ENCODE assay signal across 8 mouse cellular contexts in the genomic region with DNA sequence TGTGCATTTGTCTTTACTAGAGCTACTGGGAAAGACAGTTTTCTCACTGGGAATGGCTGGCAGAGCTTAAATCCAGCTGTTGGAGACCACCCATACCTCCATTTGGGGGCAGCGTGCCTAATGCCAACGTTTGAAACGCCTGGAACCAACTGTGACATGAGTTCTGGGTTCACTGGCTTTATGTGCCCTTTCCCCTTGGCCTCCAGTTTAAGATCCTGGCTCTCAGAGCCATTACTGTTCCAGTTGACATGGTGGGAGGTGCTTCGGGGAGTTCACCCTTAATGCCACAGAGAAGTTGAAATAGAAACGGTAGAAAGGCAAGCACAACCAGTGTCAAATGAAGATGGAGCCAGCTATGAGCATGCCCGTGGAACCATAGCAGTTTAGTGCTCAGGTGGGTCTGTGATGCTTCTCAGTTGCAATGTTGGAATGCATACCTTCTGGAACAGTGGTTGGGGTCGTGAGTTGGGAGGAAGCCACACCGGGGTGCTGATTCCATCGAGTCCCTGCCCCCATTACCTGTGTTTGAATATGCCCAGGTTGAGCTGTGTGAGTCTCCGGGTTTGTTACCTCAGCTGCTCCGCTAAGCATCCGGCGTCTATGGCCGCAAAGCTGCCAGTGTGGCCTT. TPM values are rescaled to one million over a fixed set of nuclear protein-coding genes. Genes with fewer than 3 reads are reported as not detected.
A peak's percentile ranks its signal among the peaks of the same experiment; 100 is the strongest.
DNase-seq lines count a peak whose midpoint lies in the region; ATAC-seq and TF ChIP-seq lines count a peak whose summit lies in the region.

No protein-coding gene starts in this region.

- 21% methylated on average over 14 of the region's 14 CpGs for WGBS in cerebellum, adult 2 months
- WGBS in limb, embryonic 12.5 days, result 14% methylated on average over 14 of the region's 14 CpGs
- 12% methylated on average over 14 of the region's 14 CpGs for WGBS in stomach, embryonic 16.5 days

- ATAC-seq in cerebellum, adult (ENCODE audit: insufficient number of reproducible peaks, low FRiP score, low TSS enrichment), result no peak
- no peak for ATAC-seq in limb, embryonic 12.5 days (ENCODE audit: insufficient number of reproducible peaks, insufficient read depth, low FRiP score, low TSS enrichment, low read depth)
- ATAC-seq in stomach, embryonic 16.5 days (ENCODE audit: insufficient read depth, low FRiP score), result no peak

- H3K27ac ChIP-seq in cerebellum, adult 2 months (ENCODE audit: insufficient read depth, low read length), result no peak overlapping the region
- H3K27ac ChIP-seq in limb, embryonic 12.5 days, result peak overlapping the region; percentile 89
- no peak overlapping the region; the same call in 1 of the 2 replicates for H3K27ac ChIP-seq in stomach, embryonic 16.5 days (ENCODE audit: low read length)

- peak overlapping the region; percentile 93 for H3K4me2 ChIP-seq in limb, embryonic 12.5 days
- peak overlapping the region; percentile 96 for H3K4me2 ChIP-seq in stomach, embryonic 16.5 days (ENCODE audit: low read depth, low read length)

- no peaks in the 10 kb centered on the region for H3K4me1 ChIP-seq in cerebellum, adult 2 months (ENCODE audit: control insufficient read depth, insufficient read depth, low read length)
- peaks cover 24% of the 10 kb centered on the region for H3K4me1 ChIP-seq in limb, embryonic 12.5 days (replicated peaks)
- H3K4me1 ChIP-seq in stomach, embryonic 16.5 days (ENCODE audit: control insufficient read depth, insufficient read depth, low read length), result peaks cover 14% of the 10 kb centered on the region

- peaks cover 43% of the 10 kb centered on the region for H3K36me3 ChIP-seq in limb, embryonic 12.5 days
- 0 out of 2 replicates have a peak, but pooled peaks cover 6% of the 10 kb centered on the region for H3K36me3 ChIP-seq in stomach, embryonic 16.5 days (ENCODE audit: control insufficient read depth, insufficient read depth, low read length)

- TF ChIP-seq CTCF in cerebellum, adult 2 months (IDR thresholded peaks at IDR 0.05; ENCODE audit: borderline replicate concordance, insufficient read depth, low read depth, low read length), result no peak

- DNase-seq in cerebellum, adult 2 months, result no peak
- DNase-seq in spleen, postnatal 36 days (ENCODE audit: low spot score in 2 of 2), result peak; percentile 55
- no peak for DNase-seq in spleen, postnatal 14 days (ENCODE audit: low spot score in 2 of 2)
- DNase-seq in cerebellum, postnatal 36 days, result no peak
- DNase-seq in layer of hippocampus, postnatal 36 days, result no peak

- H3K9me3 ChIP-seq in limb, embryonic 12.5 days, result no peaks in the 10 kb centered on the region
- H3K9me3 ChIP-seq in stomach, embryonic 16.5 days (replicated peaks; ENCODE audit: control insufficient read depth, low read length), result no peaks in the 10 kb centered on the region

- peak overlapping the region; percentile 41 for H3K4me3 ChIP-seq in cerebellum, adult 2 months (replicated peaks; ENCODE audit: insufficient read depth, low read depth, low read length)
- peak overlapping the region; percentile 76 for H3K4me3 ChIP-seq in limb, embryonic 12.5 days (replicated peaks)
- H3K4me3 ChIP-seq in stomach, embryonic 16.5 days (replicated peaks; ENCODE audit: low read length), result peak overlapping the region; percentile 66

- no peak for TF ChIP-seq POLR2A in cerebellum, adult 2 months (IDR thresholded peaks at IDR 0.05; ENCODE audit: borderline replicate concordance, insufficient read depth, low read length)

- H3K27me3 ChIP-seq in cerebellum, adult 2 months (ENCODE audit: control insufficient read depth, insufficient read depth, low read length), result no peaks in the 10 kb centered on the region
- no peaks in the 10 kb centered on the region for H3K27me3 ChIP-seq in limb, embryonic 12.5 days
- H3K27me3 ChIP-seq in stomach, embryonic 16.5 days (ENCODE audit: control insufficient read depth, insufficient read depth, low read length), result no peaks in the 10 kb centered on the region

- peak overlapping the region; percentile 80 for H3K9ac ChIP-seq in limb, embryonic 12.5 days (replicated peaks)
- peak overlapping the region; percentile 83 for H3K9ac ChIP-seq in stomach, embryonic 16.5 days (ENCODE audit: low read length)

RNA-seq across cellular contexts. Expression of a gene that starts 0.6 kb away (rescaled TPM):
- 10.7 and 13.0 TPM in 2 replicates for polyA plus RNA-seq in cerebellum, adult 2 months (2012; rRNA removed)
- polyA plus RNA-seq in limb, embryonic 12.5 days (2016; fragmentation: Nextera tagmentation; extraction: Ambion mirVana), result 0.67 and 1.1 TPM in 2 replicates
- 0.22 and 0.26 TPM in 2 replicates for polyA plus RNA-seq in stomach, embryonic 16.5 days (2015; fragmentation: Nextera tagmentation; extraction: Ambion mirVana)
- total RNA-seq in layer of hippocampus, postnatal 36 days (2021), result 10 to 100 TPM; 86.1 to 86.6 TPM

RNA-seq across cellular contexts. Expression of a gene that starts 18.6 kb away (rescaled TPM):
- 52.7 and 53.9 TPM in 2 replicates for polyA plus RNA-seq in cerebellum, adult 2 months (2012; rRNA removed)
- polyA plus RNA-seq in limb, embryonic 12.5 days (2016; fragmentation: Nextera tagmentation; extraction: Ambion mirVana), result 66.6 and 69.1 TPM in 2 replicates
- polyA plus RNA-seq in stomach, embryonic 16.5 days (2015; fragmentation: Nextera tagmentation; extraction: Ambion mirVana), result 14.6 TPM in 2 replicates
- total RNA-seq in layer of hippocampus, postnatal 36 days (2021), result 10 to 100 TPM; 67.7 to 71.1 TPM

RNA-seq across cellular contexts. Expression of a gene that starts 24.4 kb away (rescaled TPM):
- 97.4 and 108 TPM in 2 replicates for polyA plus RNA-seq in cerebellum, adult 2 months (2012; rRNA removed)
- 361 and 375 TPM in 2 replicates for polyA plus RNA-seq in limb, embryonic 12.5 days (2016; fragmentation: Nextera tagmentation; extraction: Ambion mirVana)
- 111 and 113 TPM in 2 replicates for polyA plus RNA-seq in stomach, embryonic 16.5 days (2015; fragmentation: Nextera tagmentation; extraction: Ambion mirVana)
- total RNA-seq in layer of hippocampus, postnatal 36 days (2021), result 100 to 1,000 TPM; 388 to 393 TPM

RNA-seq across cellular contexts. Expression of a gene that starts 36.9 kb away (rescaled TPM):
- polyA plus RNA-seq in cerebellum, adult 2 months (2012; rRNA removed), result 0.05 and 0.11 TPM in 2 replicates
- 0.18 TPM in 1 of 2 replicates, not detected in the other for polyA plus RNA-seq in limb, embryonic 12.5 days (2016; fragmentation: Nextera tagmentation; extraction: Ambion mirVana)
- polyA plus RNA-seq in stomach, embryonic 16.5 days (2015; fragmentation: Nextera tagmentation; extraction: Ambion mirVana), result 4.5 and 5.6 TPM in 2 replicates
- total RNA-seq in layer of hippocampus, postnatal 36 days (2021), result under 1 TPM; 0.32 to 0.71 TPM

RNA-seq across cellular contexts. Expression of a gene that starts 48.5 kb away (rescaled TPM):
- not detected in 2 replicates for polyA plus RNA-seq in cerebellum, adult 2 months (2012; rRNA removed)
- not detected in 2 replicates for polyA plus RNA-seq in limb, embryonic 12.5 days (2016; fragmentation: Nextera tagmentation; extraction: Ambion mirVana)
- polyA plus RNA-seq in stomach, embryonic 16.5 days (2015; fragmentation: Nextera tagmentation; extraction: Ambion mirVana), result not detected in 2 replicates
- not detected for total RNA-seq in layer of hippocampus, postnatal 36 days (2021)

Comparison
In these comparisons a context has a peak if more than half of its experiments do, and no peak if none do; other contexts are left out.
1. DNase-seq: peak in spleen, postnatal 36 days (2 of 2); none in cerebellum, adult 2 months (0 of 2), spleen, postnatal 14 days (0 of 2), cerebellum, postnatal 36 days (0 of 2) and layer of hippocampus, postnatal 36 days (0 of 2).
2. Peak in every context shown above with its lines, with median percentiles within 50 percentile points of each other: H3K4me3 ChIP-seq.